Mouse (Mus musculus): ENCODE data around the gene Nat10. TPM values are rescaled to one million over a fixed set of nuclear protein-coding genes. Genes with fewer than 3 reads are reported as not detected.

Gene Nat10
- polyA plus RNA-seq, 1 experiment from 2014 or later: 30.9 TPM

DNA sequence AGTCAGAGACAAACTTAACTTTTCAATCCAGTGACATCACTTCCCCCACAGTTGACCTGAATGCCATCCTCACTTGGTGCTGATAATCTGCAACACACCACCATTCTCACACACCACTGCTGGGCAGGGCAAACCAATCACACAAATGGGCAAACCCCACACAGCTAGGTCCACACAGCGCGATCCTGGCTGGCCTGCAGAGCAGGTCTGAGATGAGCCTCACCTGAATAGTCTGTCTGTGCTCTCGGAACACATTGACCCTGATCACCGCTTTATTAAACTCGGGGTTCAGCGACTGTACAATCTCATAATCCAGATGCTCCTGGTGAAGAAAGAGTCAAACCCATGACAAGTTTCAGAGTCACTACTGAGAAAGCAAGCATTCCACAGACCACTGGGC is 18.2 kb downstream of the Nat10 start:
- H3K36me3 ChIP-seq (replicated peaks): peaks cover 47% of the 10 kb centered on the region
- no peak overlapping the region for H3K4me2 ChIP-seq
- no peak overlapping the region for H3K4me3 ChIP-seq (replicated peaks)
- H3K9me3 ChIP-seq: no peaks in the 10 kb centered on the region
- no peaks in the 10 kb centered on the region for H3K4me1 ChIP-seq
- no peaks in the 10 kb centered on the region for H3K27me3 ChIP-seq
- H3K9ac ChIP-seq: no peak overlapping the region
- no peak for ATAC-seq (ENCODE audit: low FRiP score)
- H3K27ac ChIP-seq: no peak overlapping the region
- WGBS: 92% methylated on average over 6 of the region's 6 CpGs

DNA sequence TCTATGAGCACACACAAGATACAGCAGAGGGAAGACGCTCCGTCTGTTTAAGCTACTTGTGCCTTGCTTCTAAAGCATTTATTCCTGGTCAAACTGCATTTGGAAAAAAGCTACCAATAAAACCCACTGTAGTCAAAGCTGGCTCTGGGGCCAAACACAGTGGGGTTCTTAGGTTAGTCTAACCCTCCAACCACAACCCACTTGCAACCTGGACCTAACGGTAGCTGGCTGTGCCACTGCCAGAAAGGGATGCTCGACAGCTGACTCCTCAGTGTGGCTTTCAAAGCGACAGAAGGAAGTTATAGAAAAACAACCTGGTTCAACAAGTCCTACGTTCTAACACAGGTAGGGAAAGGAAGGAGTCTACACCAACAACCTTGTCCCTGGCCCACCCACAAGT is 29.6 kb downstream of the Nat10 start:
- H3K4me3 ChIP-seq (replicated peaks): no peak overlapping the region
- peaks cover 75% of the 10 kb centered on the region for H3K36me3 ChIP-seq (replicated peaks)
- H3K9ac ChIP-seq: no peak overlapping the region
- no peak overlapping the region for H3K4me2 ChIP-seq
- no peak for ATAC-seq (ENCODE audit: low FRiP score)
- no peaks in the 10 kb centered on the region for H3K9me3 ChIP-seq
- no peak overlapping the region for H3K27ac ChIP-seq
- H3K4me1 ChIP-seq: no peaks in the 10 kb centered on the region
- H3K27me3 ChIP-seq: no peaks in the 10 kb centered on the region
- WGBS: 93% methylated on average over 6 of the region's 6 CpGs

DNA sequence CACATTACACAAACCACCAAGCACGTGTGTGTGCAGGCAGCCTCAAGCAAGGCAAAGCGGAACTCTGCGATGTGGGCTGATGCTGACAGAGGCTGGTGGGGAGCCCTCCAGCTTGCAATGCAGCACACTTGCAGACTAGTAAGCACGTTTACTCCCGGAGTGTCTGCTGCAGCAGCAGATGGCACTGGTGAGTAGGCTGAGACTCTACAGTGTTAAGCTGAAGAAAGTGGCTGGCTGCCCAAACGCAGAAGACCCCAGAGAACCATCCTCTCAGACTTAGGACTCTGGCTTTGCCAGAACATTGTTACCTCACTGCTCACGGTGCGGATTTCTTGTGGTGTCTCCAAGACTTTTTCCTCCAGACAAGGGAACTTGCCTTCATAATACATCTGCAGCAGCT is 30.1 kb downstream of the Nat10 start:
- H3K4me3 ChIP-seq (replicated peaks): no peak overlapping the region
- H3K4me2 ChIP-seq: no peak overlapping the region
- H3K4me1 ChIP-seq: no peaks in the 10 kb centered on the region
- peaks cover 75% of the 10 kb centered on the region for H3K36me3 ChIP-seq (replicated peaks)
- H3K27me3 ChIP-seq: no peaks in the 10 kb centered on the region
- no peak overlapping the region for H3K27ac ChIP-seq
- no peaks in the 10 kb centered on the region for H3K9me3 ChIP-seq
- H3K9ac ChIP-seq: no peak overlapping the region
- WGBS: 88% methylated on average over 8 of the region's 8 CpGs
- no peak for ATAC-seq (ENCODE audit: low FRiP score)

DNA sequence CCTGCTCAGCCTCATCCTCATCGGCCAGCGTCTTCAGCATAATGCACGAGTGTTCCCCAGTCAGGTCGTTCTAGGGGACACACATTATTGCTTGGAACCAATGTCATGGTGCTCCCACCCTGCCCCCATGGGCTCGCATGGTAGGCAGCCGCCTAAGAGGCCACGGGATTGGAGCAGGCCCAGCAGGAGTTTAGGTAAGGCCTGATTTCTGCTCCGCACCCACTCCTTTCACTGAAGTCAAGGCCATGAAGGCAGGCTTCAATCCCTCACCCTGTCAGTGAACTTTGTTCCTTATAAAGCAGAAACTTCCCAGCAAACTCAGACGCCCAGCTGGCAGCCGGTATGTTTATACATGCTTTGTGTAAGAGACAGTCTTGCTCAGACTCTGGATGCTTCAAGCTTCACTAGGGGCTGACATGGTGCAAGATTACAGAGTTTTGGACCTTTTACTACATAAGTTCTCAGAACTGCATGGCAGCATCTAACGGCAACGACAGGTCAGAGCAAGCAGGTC is 33.0 kb downstream of the Nat10 start:
- ATAC-seq (ENCODE audit: low FRiP score): no peak
- WGBS: 94% methylated on average over 12 of the region's 12 CpGs
- H3K4me1 ChIP-seq: no peaks in the 10 kb centered on the region
- H3K36me3 ChIP-seq (replicated peaks): peaks cover 75% of the 10 kb centered on the region
- no peaks in the 10 kb centered on the region for H3K27me3 ChIP-seq
- H3K4me2 ChIP-seq: no peak overlapping the region
- H3K4me3 ChIP-seq (replicated peaks): no peak overlapping the region
- H3K9ac ChIP-seq: no peak overlapping the region
- no peak overlapping the region for H3K27ac ChIP-seq
- no peaks in the 10 kb centered on the region for H3K9me3 ChIP-seq

DNA sequence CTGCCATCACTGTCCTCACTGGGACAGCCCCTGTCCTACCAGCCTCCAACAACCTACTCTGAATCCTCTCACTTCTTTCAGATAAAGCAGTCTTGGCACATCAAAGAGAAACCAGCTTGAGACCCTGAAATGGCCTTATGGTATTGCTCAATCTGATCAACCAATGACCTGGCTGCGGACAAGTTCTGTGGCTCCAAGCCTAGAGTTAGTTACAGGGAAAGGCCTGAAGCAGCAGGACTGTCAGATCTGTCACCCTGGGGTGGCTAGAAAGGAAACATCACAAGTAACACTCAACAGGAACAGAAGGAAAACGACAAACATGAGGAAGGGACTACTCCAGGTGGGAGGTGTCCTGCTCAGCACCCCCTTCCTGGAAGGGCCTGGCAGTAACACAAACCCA is 36.5 kb downstream of the Nat10 start:
- Histone ChIP-seq H3K27ac (no peak overlapping the region), H3K36me3 (replicated peaks) (peaks cover 71% of the 10 kb centered on the region), H3K4me2 (no peak overlapping the region), H3K9me3 (no peaks in the 10 kb centered on the region), H3K4me1 (no peaks in the 10 kb centered on the region), H3K4me3 (replicated peaks) (no peak overlapping the region), H3K9ac (no peak overlapping the region), H3K27me3 (no peaks in the 10 kb centered on the region)
- ATAC-seq (ENCODE audit: low FRiP score): no peak
- WGBS: 89% methylated on average over 2 of the region's 2 CpGs

DNA sequence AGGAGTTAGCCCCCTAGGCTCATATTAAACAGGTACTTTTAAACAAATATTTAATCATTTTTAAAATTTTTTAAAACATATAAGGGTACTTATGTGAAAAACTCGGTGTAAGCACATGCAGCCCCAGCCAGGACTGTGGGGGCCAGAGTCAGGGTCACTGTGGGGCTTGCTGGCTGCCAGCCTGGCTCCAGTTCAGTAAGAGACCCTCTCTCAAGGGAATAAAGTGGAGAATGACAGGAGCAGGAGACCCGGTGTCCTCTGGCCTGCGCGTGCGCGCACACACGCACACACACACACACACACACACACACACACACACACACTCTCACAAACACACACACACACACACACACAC is 41.8 kb downstream of the Nat10 start:
- Histone ChIP-seq H3K36me3 (replicated peaks) (peaks cover 68% of the 10 kb centered on the region), H3K4me2 (no peak overlapping the region), H3K9me3 (no peaks in the 10 kb centered on the region), H3K4me1 (no peaks in the 10 kb centered on the region), H3K27ac (no peak overlapping the region), H3K27me3 (no peaks in the 10 kb centered on the region), H3K4me3 (replicated peaks) (no peak overlapping the region), H3K9ac (no peak overlapping the region)
- 93% methylated on average over 7 of the region's 7 CpGs for WGBS
- peak; percentile 25; the same call in 1 of the 2 replicates for ATAC-seq (ENCODE audit: low FRiP score)

DNA sequence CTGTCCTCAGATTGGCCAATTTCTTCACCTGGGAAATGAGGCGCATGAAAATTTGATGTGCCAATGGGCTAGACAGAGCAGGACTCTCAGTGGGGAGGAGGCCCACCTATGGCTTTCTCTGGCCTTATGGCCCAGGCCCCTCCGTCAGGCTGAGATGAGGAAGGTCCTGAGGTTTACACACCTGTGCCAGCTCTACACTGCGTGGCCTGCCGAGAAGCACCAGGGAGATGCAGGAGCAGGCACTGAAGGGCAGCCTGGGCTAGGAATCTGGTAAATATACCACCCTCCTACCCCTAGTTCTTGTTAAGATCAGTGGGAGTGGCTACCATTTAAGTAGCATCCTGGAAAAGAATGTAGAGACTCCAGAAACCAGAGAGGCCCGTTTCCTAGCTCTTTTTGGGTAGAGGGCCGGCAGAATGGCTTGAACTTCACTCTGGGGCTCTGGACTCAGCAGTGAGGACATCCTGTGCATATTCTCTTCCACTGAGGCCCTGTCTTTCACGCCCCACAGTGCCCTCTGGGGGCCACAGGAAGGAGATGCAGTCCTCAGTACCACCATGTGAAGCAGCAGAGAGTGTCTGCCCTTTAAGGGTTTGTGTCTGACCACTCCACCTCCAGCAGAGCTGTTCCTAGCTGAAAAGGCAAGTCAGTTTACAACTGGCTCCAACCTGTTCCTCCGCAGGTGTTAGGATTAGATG is 42.3 kb downstream of the Nat10 start:
- Histone ChIP-seq H3K36me3 (replicated peaks) (peaks cover 63% of the 10 kb centered on the region), H3K9me3 (no peaks in the 10 kb centered on the region), H3K27me3 (no peaks in the 10 kb centered on the region), H3K27ac (no peak overlapping the region), H3K9ac (no peak overlapping the region), H3K4me2 (no peak overlapping the region), H3K4me1 (no peaks in the 10 kb centered on the region), H3K4me3 (replicated peaks) (no peak overlapping the region)
- ATAC-seq (ENCODE audit: low FRiP score): peak; percentile 73
- WGBS: 62% methylated on average over 8 of the region's 8 CpGs

DNA sequence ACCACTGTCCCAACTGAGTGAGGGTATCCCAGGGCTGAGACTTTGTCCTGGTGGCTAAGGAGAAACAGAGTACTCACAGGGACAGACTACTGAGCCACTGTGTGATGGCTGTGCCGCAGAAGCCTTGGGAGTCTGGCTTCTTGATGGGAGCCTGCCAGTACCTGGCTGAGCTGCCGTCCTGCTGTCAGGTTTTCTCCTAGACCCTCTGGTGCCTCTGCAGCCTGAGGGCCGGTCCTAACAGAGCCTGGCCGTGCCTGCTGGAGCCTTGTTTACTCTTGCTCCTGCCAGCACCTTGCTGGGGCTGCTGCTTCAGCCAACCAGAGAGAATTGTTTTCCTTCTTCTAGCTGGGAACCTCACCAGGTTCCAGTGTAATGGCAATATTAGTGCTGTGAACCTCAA is 46.7 kb downstream of the Nat10 start:
- H3K9ac ChIP-seq: no peak overlapping the region
- ATAC-seq (ENCODE audit: low FRiP score): no peak
- no peaks in the 10 kb centered on the region for H3K9me3 ChIP-seq
- H3K36me3 ChIP-seq (replicated peaks): peaks cover 66% of the 10 kb centered on the region
- H3K27me3 ChIP-seq: no peaks in the 10 kb centered on the region
- no peak overlapping the region for H3K4me3 ChIP-seq (replicated peaks)
- 82% methylated on average over 4 of the region's 4 CpGs for WGBS
- no peaks in the 10 kb centered on the region for H3K4me1 ChIP-seq
- no peak overlapping the region for H3K27ac ChIP-seq
- no peak overlapping the region for H3K4me2 ChIP-seq

DNA sequence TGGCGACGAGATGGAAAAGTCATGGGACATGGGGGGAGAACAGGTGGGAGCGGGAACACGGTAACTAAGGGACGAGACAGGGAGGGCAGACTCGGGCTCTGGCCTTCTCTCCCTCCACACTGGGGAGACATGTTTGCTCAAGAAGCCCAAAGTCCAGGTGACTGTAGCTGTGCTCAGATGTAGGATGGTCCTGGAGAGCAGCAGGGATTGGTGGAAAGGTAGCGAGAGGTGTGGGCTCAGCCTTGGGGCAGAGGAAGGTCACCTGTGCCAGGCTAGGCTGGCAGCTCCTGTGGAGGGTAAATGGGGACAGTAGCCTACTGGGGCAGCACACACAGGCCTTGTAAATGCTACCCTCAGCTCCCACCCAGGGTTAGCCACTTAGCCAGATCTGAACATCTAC is 47.2 kb downstream of the Nat10 start:
- no peaks in the 10 kb centered on the region for H3K27me3 ChIP-seq
- H3K4me1 ChIP-seq: no peaks in the 10 kb centered on the region
- 88% methylated on average over 7 of the region's 7 CpGs for WGBS
- H3K27ac ChIP-seq: no peak overlapping the region
- no peaks in the 10 kb centered on the region for H3K9me3 ChIP-seq
- ATAC-seq (ENCODE audit: low FRiP score): no peak
- no peak overlapping the region for H3K9ac ChIP-seq
- no peak overlapping the region for H3K4me2 ChIP-seq
- H3K36me3 ChIP-seq (replicated peaks): peaks cover 69% of the 10 kb centered on the region
- H3K4me3 ChIP-seq (replicated peaks): no peak overlapping the region

DNA sequence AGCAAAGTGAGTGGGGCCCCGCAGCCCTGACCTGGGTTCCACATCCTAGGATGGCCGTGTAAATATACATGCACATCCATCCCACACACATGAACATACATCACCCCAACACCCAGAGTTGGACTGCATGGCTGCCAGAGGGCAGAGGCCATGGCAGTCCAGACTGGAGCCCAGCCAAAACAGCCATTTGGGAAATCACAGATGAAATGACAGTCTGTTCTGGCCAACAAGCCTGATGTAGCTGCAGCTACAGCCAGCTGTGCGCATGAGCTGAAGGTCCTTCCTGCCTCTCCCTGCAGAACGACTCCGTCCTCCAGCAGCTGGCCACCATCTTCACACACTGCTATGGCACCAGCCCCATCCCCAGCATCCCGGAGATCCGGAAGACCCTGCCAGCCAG is 50.2 kb downstream of the Nat10 start:
- peaks cover 43% of the 10 kb centered on the region for H3K36me3 ChIP-seq (replicated peaks)
- WGBS: 94% methylated on average over 7 of the region's 7 CpGs
- H3K27me3 ChIP-seq: no peaks in the 10 kb centered on the region
- ATAC-seq (ENCODE audit: low FRiP score): no peak
- no peak overlapping the region for H3K27ac ChIP-seq
- H3K4me1 ChIP-seq: peaks cover 5% of the 10 kb centered on the region; the same call in 1 of the 2 replicates
- H3K9me3 ChIP-seq: no peaks in the 10 kb centered on the region
- H3K4me3 ChIP-seq (replicated peaks): no peak overlapping the region
- H3K4me2 ChIP-seq: no peak overlapping the region
- no peak overlapping the region for H3K9ac ChIP-seq

DNA sequence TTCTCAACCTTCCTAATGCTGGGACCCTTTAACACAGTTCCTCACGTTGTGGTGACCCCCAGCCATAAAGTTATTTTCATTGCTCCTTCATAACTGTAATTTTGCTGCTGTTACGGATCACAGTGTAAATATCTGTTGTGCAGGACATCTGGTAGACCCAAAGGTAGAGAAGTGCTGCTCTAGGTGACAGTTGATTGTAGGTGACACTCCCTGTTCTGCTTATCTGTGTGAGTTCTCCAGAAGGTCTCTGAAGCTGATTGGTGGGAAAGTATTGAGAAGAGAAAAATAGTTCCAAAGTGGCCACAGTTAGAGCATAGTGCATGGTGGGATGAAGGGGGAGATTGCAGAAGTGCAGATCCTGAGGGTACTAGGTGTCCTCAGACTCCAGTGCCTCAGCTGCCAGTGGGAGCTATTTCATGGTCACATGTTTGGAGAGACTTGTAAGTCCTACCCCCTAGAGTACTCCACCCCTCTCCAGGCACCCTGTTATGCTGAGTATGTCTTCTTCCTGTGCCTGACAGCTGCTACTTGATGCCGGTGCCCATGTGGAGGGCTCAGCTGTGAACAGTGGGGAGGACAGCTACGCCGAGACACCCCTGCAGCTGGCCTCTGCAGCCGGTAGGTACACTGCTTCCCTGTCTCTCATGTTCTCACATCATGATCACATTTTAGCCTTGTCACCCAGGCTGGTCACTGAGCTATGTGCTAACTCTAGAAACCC is 53.9 kb downstream of the Nat10 start:
- 84% methylated on average over 6 of the region's 6 CpGs for WGBS
- H3K4me2 ChIP-seq: no peak overlapping the region
- ATAC-seq (ENCODE audit: low FRiP score): no peak
- no peak overlapping the region for H3K27ac ChIP-seq
- H3K4me3 ChIP-seq (replicated peaks): no peak overlapping the region
- no peak overlapping the region for H3K9ac ChIP-seq
- H3K9me3 ChIP-seq: no peaks in the 10 kb centered on the region
- H3K27me3 ChIP-seq: no peaks in the 10 kb centered on the region; the same call in 1 of the 2 replicates
- H3K36me3 ChIP-seq (replicated peaks): peaks cover 41% of the 10 kb centered on the region
- H3K4me1 ChIP-seq: peaks cover 5% of the 10 kb centered on the region; the same call in 1 of the 2 replicates

DNA sequence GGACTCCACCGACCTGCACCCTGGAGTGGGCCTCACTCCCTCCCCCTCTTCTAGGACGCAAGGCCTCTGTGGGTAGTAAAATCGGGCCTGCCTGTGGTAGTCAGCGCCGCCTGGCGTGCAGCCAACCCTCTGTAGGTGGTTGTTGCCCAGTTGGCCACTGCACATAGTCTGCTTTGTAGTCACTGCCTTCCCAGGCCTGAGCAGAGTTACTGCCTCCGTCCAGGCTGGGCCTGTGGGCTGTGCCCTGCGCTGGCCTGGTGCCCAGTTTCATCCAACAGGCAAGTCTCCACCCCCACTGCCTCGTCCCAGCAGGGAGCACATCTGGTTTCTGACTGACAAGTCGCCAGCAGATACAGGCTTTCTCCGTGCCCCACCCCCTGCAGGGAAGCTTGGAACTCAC is 54.8 kb downstream of the Nat10 start:
- no peaks in the 10 kb centered on the region for H3K9me3 ChIP-seq
- WGBS: 49% methylated on average over 11 of the region's 11 CpGs
- H3K4me1 ChIP-seq: peaks cover 5% of the 10 kb centered on the region; the same call in 1 of the 2 replicates
- no peak overlapping the region for H3K4me3 ChIP-seq (replicated peaks)
- no peak overlapping the region for H3K27ac ChIP-seq
- H3K9ac ChIP-seq: no peak overlapping the region
- no peaks in the 10 kb centered on the region; the same call in 1 of the 2 replicates for H3K27me3 ChIP-seq
- H3K4me2 ChIP-seq: no peak overlapping the region
- ATAC-seq (ENCODE audit: low FRiP score): peak; percentile 51; the same call in 1 of the 2 replicates
- H3K36me3 ChIP-seq (replicated peaks): peaks cover 33% of the 10 kb centered on the region

DNA sequence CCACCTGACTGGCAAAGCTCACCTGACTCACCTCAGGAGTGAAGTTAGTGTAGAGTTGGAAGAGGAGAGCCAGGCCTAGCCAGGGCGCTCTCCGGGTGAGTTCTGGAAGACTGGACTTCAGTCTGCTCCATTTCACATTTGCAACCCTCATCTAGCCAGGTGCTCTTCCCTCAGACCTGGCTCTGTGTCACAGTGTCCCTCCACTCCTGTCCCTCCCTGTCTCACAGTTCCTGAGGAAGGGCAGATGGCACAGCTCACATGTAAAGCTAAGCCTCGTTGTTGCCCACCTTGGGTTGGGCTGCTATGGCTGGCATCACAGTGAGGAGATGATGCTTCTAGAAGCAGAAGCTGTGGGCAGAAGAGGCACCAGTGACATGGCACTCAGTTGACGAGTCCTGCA is 55.2 kb downstream of the Nat10 start:
- peaks cover 29% of the 10 kb centered on the region for H3K36me3 ChIP-seq (replicated peaks)
- no peaks in the 10 kb centered on the region; the same call in 1 of the 2 replicates for H3K27me3 ChIP-seq
- H3K9ac ChIP-seq: no peak overlapping the region
- H3K27ac ChIP-seq: no peak overlapping the region
- no peak overlapping the region for H3K4me2 ChIP-seq
- no peak for ATAC-seq (ENCODE audit: low FRiP score)
- H3K4me1 ChIP-seq: peaks cover 5% of the 10 kb centered on the region; the same call in 1 of the 2 replicates
- 85% methylated on average over 4 of the region's 4 CpGs for WGBS
- H3K9me3 ChIP-seq: no peaks in the 10 kb centered on the region
- H3K4me3 ChIP-seq (replicated peaks): no peak overlapping the region
